Mouse (Mus musculus) CH12.LX (cell line): ENCODE measurements around the gene Myo15b. TPM values are rescaled to one million over a fixed set of nuclear protein-coding genes. Genes with fewer than 3 reads are reported as not detected.

Experiments used
- DNase-seq: peaks from one replicate; pipeline ENCODE4 v3.0.0-alpha.2; 2013; ENCODE audit errors: extremely low read depth
- H3K27ac ChIP-seq: 2 replicates; pipeline ENCODE4 v1.5.1; 2012; ENCODE audit warnings: low read depth, mild to moderate bottlenecking, control low read depth, moderate library complexity; ENCODE audit not compliant: insufficient read depth
- H3K27me3 ChIP-seq: replicated peaks from 2 replicates; pipeline ENCODE3; 2012; ENCODE audit warnings: inconsistent platforms
- H3K36me3 ChIP-seq, 2 experiments: replicated peaks in 1 of 2; 2 replicates each; pipeline versions ENCODE3 to v1.6.1; 2012; ENCODE audit warnings: inconsistent platforms in 1 of 2, low read length in 1 of 2, mild to moderate bottlenecking in 1 of 2, mixed read lengths in 1 of 2, moderate library complexity in 1 of 2; ENCODE audit not compliant: control insufficient read depth in 1 of 2, insufficient read depth in 1 of 2
- H3K4me1 ChIP-seq, 2 experiments: 2 replicates each; pipeline ENCODE4 v1.6.1; 2012; ENCODE audit warnings: inconsistent platforms in 1 of 2, moderate library complexity in 1 of 2; ENCODE audit not compliant: insufficient read depth in 2 of 2, control insufficient read depth in 1 of 2
- H3K4me2 ChIP-seq: 2 replicates; pipeline ENCODE4 v1.6.1; 2012; ENCODE audit warnings: low read depth, mild to moderate bottlenecking, control low read depth; ENCODE audit not compliant: poor library complexity, insufficient read depth, severe bottlenecking
- H3K4me3 ChIP-seq, 3 experiments: fragments of 150-350 bp in 1 of 3; sonication (generic) in 1 of 3; replicated peaks in 1 of 3; 2 replicates each; pipeline versions ENCODE3 to v1.5.1; 2011 to 2012; ENCODE audit warnings: low read depth in 2 of 3, low read length in 2 of 3, mild to moderate bottlenecking in 2 of 3, moderate library complexity in 2 of 3, control low read depth in 1 of 3, improper control_type of control experiment in 1 of 3, inconsistent platforms in 1 of 3, mixed read lengths in 1 of 3; ENCODE audit not compliant: poor library complexity in 1 of 3
- H3K79me2 ChIP-seq: replicated peaks from 2 replicates; pipeline ENCODE4 v1.6.1; 2012; ENCODE audit warnings: mild to moderate bottlenecking, moderate library complexity; ENCODE audit not compliant: control insufficient read depth, poor library complexity, insufficient read depth, severe bottlenecking; ENCODE audit errors: extremely low read depth
- H3K9ac ChIP-seq: 2 replicates; pipeline ENCODE4 v1.6.1; 2012; ENCODE audit warnings: low read depth, mild to moderate bottlenecking, control low read depth, moderate library complexity; ENCODE audit not compliant: insufficient read depth
- H3K9me3 ChIP-seq: replicated peaks from 2 replicates; pipeline ENCODE3; 2012; ENCODE audit warnings: low read length, inconsistent platforms, mixed read lengths
- CHD1 ChIP-seq: IDR thresholded peaks from 2 replicates; pipeline ENCODE4 v1.6.1; 2012; ENCODE audit warnings: low read depth, low read length, improper control_type of control experiment, inconsistent platforms
- CHD2 ChIP-seq: IDR thresholded peaks from 2 replicates; pipeline ENCODE4 v1.6.1; 2011; ENCODE audit warnings: low read length, improper control_type of control experiment
- CTCF ChIP-seq, 2 experiments: IDR thresholded peaks in 1 of 2; conservative IDR thresholded peaks in 1 of 2; 2 replicates each; pipeline ENCODE4 v1.5.1; 2011 to 2012; ENCODE audit warnings: low read depth in 2 of 2, low read length in 2 of 2, improper control_type of control experiment in 1 of 2, inconsistent platforms in 1 of 2, mild to moderate bottlenecking in 1 of 2, moderate library complexity in 1 of 2
- ETS1 ChIP-seq: conservative IDR thresholded peaks from 2 replicates; pipeline ENCODE4 v1.6.1; 2012; ENCODE audit warnings: low read depth, mild to moderate bottlenecking, inconsistent platforms, low read length, improper control_type of control experiment, moderate library complexity
- GABPA ChIP-seq: IDR thresholded peaks from 2 replicates; pipeline ENCODE4 v1.6.1; 2012; ENCODE audit warnings: low read depth, low read length, improper control_type of control experiment, inconsistent platforms; ENCODE audit not compliant: insufficient replicate concordance
- HCFC1 ChIP-seq: IDR thresholded peaks from 2 replicates; pipeline ENCODE4 v1.6.1; 2012; ENCODE audit warnings: low read depth, mild to moderate bottlenecking, inconsistent platforms, low read length, improper control_type of control experiment
- MAFK ChIP-seq: IDR thresholded peaks from 2 replicates; pipeline ENCODE4 v1.6.1; 2011; ENCODE audit warnings: low read length, improper control_type of control experiment; ENCODE audit not compliant: insufficient replicate concordance
- MAZ ChIP-seq: IDR thresholded peaks from 2 replicates; pipeline ENCODE4 v1.6.1; 2012; ENCODE audit warnings: low read depth, mild to moderate bottlenecking, inconsistent platforms, low read length, improper control_type of control experiment, moderate library complexity
- MEF2A ChIP-seq: IDR thresholded peaks from 2 replicates; pipeline ENCODE4 v1.6.1; 2014; ENCODE audit warnings: low read depth, mild to moderate bottlenecking, inconsistent platforms, low read length, improper control_type of control experiment, borderline replicate concordance
- MXI1 ChIP-seq: IDR thresholded peaks from 2 replicates; pipeline ENCODE4 v1.6.1; 2011; ENCODE audit warnings: mild to moderate bottlenecking, low read depth, low read length, improper control_type of control experiment
- MYC ChIP-seq: IDR thresholded peaks from 2 replicates; pipeline ENCODE4 v1.6.1; 2011; ENCODE audit warnings: low read depth, mild to moderate bottlenecking, improper control_type of control experiment, low read length
- NRF1 ChIP-seq: IDR thresholded peaks from 2 replicates; pipeline ENCODE4 v1.6.1; 2014; ENCODE audit warnings: low read depth, mild to moderate bottlenecking, inconsistent platforms, low read length, improper control_type of control experiment, moderate library complexity
- POLR2A ChIP-seq: IDR thresholded peaks from 2 replicates; pipeline ENCODE4 v1.6.1; 2011; ENCODE audit warnings: low read depth, mild to moderate bottlenecking, improper control_type of control experiment, low read length
- POLR2AphosphoS2 ChIP-seq: IDR thresholded peaks from 2 replicates; pipeline ENCODE4 v1.6.1; 2011; ENCODE audit warnings: low read depth, low read length, improper control_type of control experiment
- RAD21 ChIP-seq: IDR thresholded peaks from 2 replicates; pipeline ENCODE4 v1.6.1; 2011; ENCODE audit warnings: low read depth, mild to moderate bottlenecking, low read length, improper control_type of control experiment, moderate library complexity
- RCOR1 ChIP-seq: conservative IDR thresholded peaks from 2 replicates; pipeline ENCODE4 v1.6.1; 2012; ENCODE audit warnings: low read depth, mild to moderate bottlenecking, inconsistent platforms, low read length, improper control_type of control experiment
- SIN3A ChIP-seq: IDR thresholded peaks from 2 replicates; pipeline ENCODE4 v1.6.1; 2012; ENCODE audit warnings: low read length, improper control_type of control experiment, inconsistent platforms
- SMC3 ChIP-seq: IDR thresholded peaks from 2 replicates; pipeline ENCODE4 v1.6.1; 2011; ENCODE audit warnings: low read depth, low read length, improper control_type of control experiment
- UBTF ChIP-seq: IDR thresholded peaks from 2 replicates; pipeline ENCODE4 v1.6.1; 2012; ENCODE audit warnings: low read depth, mild to moderate bottlenecking, inconsistent platforms, low read length, improper control_type of control experiment, moderate library complexity
- USF1 ChIP-seq: IDR thresholded peaks from 2 replicates; pipeline ENCODE4 v1.6.1; 2014; ENCODE audit warnings: low read depth, mild to moderate bottlenecking, inconsistent platforms, low read length, improper control_type of control experiment
- ZC3H11A ChIP-seq: IDR thresholded peaks from 2 replicates; pipeline ENCODE4 v1.6.1; 2012; ENCODE audit warnings: low read depth, mild to moderate bottlenecking, inconsistent platforms, low read length, improper control_type of control experiment
- ZNF384 ChIP-seq: IDR thresholded peaks from 2 replicates; pipeline ENCODE4 v1.6.1; 2012; ENCODE audit warnings: low read depth, low read length, improper control_type of control experiment, inconsistent platforms
- dilution Hi-C: fragments of 300-500 bp; cut with MboI; formaldehyde crosslinking; loops from 2 replicates; pipeline ENCODE4 v1.14.3; 2020; ENCODE audit warnings: low sequenced_read_pairs; ENCODE audit not compliant: extremely low pct_unique_long_range_greater_than_20kb, extremely low pct_ligation_motif_present
- in situ Hi-C: fragments of 300-500 bp; cut with MboI; formaldehyde crosslinking; loops from 3 replicates; pipeline ENCODE4 v1.14.3; 2019; ENCODE audit warnings: low sequenced_read_pairs, low pct_ligation_motif_present, low pct_unique_long_range_greater_than_20kb, mixed read lengths
- polyA plus RNA-seq: library from polyadenylated mRNA; unstranded; fragments of >175 nt; gene quantifications from 2 replicates; pipeline ENCODE4 v1.2.1, GENCODE M21; 2012; ENCODE audit warnings: low read depth; ENCODE audit not compliant: insufficient read length
- total RNA-seq, 2 experiments: library from RNA; depleted of rRNA; stranded (reverse); fragments of 300-350 nt in 1 of 2; fragments of >200 nt in 1 of 2; gene quantifications; 2 replicates each; pipeline ENCODE4 v1.2.3; 2012 to 2014

The Myo15b gene
- total and polyA plus RNA-seq, 3 experiments = 0.21 to 0.43 TPM; not detected in 1

DNA sequence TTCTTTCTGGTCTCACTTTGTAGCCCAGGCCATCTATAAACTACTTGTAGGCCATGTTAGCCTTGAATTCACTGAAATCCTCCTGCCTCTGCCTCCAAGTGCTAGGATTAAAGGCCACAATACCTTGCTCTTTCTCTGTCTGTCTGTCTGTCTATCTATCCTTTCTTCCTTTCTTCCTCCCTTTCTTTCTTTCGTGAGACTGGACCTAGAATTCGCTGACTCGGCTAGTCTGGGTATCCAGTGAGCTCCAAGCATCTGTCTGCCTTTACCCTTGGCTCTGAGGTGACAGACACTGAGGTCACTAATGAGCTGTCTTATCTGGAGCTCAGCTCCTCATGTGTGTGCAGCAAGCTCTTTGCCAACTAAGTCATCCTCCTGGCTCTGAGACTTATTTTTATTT lies 17.7 kb downstream of the Myo15b start:
- no peaks in the 10 kb centered on the region for H3K79me2 ChIP-seq
- TF ChIP-seq USF1 (no peak), MYC (no peak), MAFK (peak; percentile 85), MEF2A (no peak), CHD1 (no peak), RCOR1 (no peak)

DNA sequence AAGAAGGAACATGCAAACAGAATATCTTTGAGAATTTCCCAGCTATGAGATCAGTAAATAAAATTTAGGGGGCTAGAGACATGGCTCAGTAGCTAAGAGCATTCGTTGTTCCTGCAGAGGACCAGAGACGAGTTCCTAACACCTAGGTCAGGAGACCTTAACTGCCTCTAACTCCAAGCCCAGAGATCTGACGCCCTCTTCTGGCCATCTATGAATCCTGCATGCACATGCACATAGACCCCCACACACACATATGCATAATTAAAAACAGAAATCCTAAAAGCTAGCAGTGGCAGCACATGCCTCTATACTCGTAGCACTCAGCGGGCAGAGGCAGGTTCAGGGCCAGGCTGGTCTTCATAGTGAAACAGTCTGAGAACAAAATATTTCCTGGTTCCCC lies 18.2 kb downstream of the Myo15b start:
- DNase-seq = no peak
- dilution Hi-C loops (no loop called here), in situ Hi-C loops (no loop called here)

More for the DNA sequence above, 17.7 kb downstream of the Myo15b start:
- dilution Hi-C loops (no loop called here), in situ Hi-C loops (no loop called here)
- Histone ChIP-seq H3K27me3 (peaks cover 5% of the 10 kb centered on the region), H3K4me1 (peaks cover 5 to 20% of the 10 kb centered on the region in 2 experiments; a peak in 3 of 4 replicates), H3K4me2 (no peak overlapping the region), H3K9me3 (no peaks in the 10 kb centered on the region), H3K4me3 (no peak overlapping the region), H3K27ac (no peak overlapping the region), H3K9ac (no peak overlapping the region), H3K36me3 (no peaks in the 10 kb centered on the region)
- no peak for DNase-seq

DNA sequence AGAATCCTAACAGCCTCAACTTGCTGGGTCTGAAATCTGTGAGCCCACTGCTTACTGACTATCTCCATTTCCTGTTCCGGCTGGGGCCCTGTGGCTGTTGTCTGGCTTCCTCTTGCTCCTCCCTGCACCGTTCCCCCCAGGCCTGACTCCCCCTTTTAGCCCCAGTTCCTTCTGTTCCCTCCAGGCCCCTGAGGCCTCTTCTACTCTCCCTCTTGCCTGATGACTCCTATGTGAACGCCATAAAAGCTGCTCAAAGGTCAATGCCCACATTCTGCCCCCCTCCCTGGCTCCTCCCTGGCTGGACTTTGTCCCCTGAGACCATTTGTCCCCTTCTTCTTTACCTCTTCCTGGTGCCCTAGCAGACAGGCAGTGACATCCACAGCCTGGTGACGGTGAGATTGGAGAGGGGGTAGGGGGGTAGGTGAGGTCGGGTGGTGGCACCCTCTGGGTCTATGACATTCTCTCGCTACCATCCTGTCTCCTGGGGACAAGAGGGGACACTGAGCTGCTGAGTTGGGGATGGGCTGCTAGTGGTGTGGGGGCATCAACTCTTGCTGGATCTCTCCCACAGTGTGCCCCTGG lies 19.1 kb downstream of the Myo15b start:
- no peak overlapping the region for H3K9ac ChIP-seq
- no peak for DNase-seq
- in situ Hi-C loops (no loop called here), dilution Hi-C loops (no loop called here)
- no peaks in the 10 kb centered on the region for H3K79me2 ChIP-seq
- no peak overlapping the region for H3K4me2 ChIP-seq
- no peak for TF ChIP-seq POLR2AphosphoS2
- no peak for TF ChIP-seq ETS1
- no peak for TF ChIP-seq GABPA
- TF ChIP-seq MXI1 = no peak
- TF ChIP-seq SMC3 = no peak
- TF ChIP-seq ZNF384 = no peak
- TF ChIP-seq CTCF (conservative IDR thresholded peaks at IDR 0.05 in 1 of 2, IDR thresholded peaks at IDR 0.05 in 1 of 2; ENCODE audit: low read depth in 2 of 2, low read length in 2 of 2) = no peak
- TF ChIP-seq UBTF = no peak
- TF ChIP-seq MAFK = no peak
- TF ChIP-seq HCFC1 = no peak
- TF ChIP-seq MYC = no peak
- no peak for TF ChIP-seq ZC3H11A
- TF ChIP-seq NRF1 = no peak
- TF ChIP-seq CHD2 = no peak
- no peak for TF ChIP-seq POLR2A
- TF ChIP-seq RAD21 = no peak
- no peak for TF ChIP-seq SIN3A
- no peak for TF ChIP-seq MAZ
- no peak overlapping the region for H3K4me3 ChIP-seq
- H3K4me1 ChIP-seq = peaks cover 5 to 20% of the 10 kb centered on the region in 2 experiments; a peak in 3 of 4 replicates
- H3K36me3 ChIP-seq = no peaks in the 10 kb centered on the region
- peaks cover 4% of the 10 kb centered on the region for H3K27me3 ChIP-seq
- H3K9me3 ChIP-seq = no peaks in the 10 kb centered on the region
- no peak overlapping the region for H3K27ac ChIP-seq

More for the DNA sequence above, 18.2 kb downstream of the Myo15b start:
- H3K79me2 ChIP-seq = no peaks in the 10 kb centered on the region
- no peak overlapping the region for H3K27ac ChIP-seq
- no peaks in the 10 kb centered on the region for H3K36me3 ChIP-seq
- H3K4me1 ChIP-seq = peaks cover 5 to 20% of the 10 kb centered on the region in 2 experiments; a peak in 3 of 4 replicates
- peak; percentile 11 to 42; a peak in 2 of 4 replicates for TF ChIP-seq CTCF (conservative IDR thresholded peaks at IDR 0.05 in 1 of 2, IDR thresholded peaks at IDR 0.05 in 1 of 2; ENCODE audit: low read depth in 2 of 2, low read length in 2 of 2)
- no peak for TF ChIP-seq ZC3H11A
- no peak overlapping the region for H3K4me2 ChIP-seq
- no peak overlapping the region for H3K4me3 ChIP-seq
- no peaks in the 10 kb centered on the region for H3K9me3 ChIP-seq
- peaks cover 2% of the 10 kb centered on the region for H3K27me3 ChIP-seq
- H3K9ac ChIP-seq = no peak overlapping the region
